Mouse (Mus musculus): ENCODE results near the gene Zfp467. TPM values are rescaled to one million over a fixed set of nuclear protein-coding genes. Genes with fewer than 3 reads are reported as not detected.

Gene Zfp467
- total RNA-seq, 2 experiments from 2014 or later: 20.2 to 25.8 TPM

DNA sequence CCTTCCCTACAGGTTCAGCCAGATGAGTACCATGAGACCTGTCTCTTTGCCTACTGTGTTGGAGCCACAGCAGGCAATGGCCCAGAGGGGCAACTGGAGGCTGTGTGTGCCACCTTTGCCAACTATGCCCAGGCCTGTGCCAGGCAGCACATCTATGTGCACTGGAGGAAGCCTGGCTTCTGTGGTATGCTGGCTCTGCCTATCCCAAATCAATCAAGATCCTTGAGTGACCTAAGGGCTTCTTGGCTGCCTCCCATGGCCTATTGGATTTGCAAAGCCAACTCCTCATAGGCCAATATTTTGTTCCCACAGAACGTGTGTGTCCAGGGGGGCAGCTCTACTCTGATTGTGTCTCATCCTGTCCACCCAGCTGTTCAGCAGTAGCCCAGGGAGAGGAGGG lies 6.5 kb upstream of the Zfp467 start:
- no peak for DNase-seq (ENCODE audit: low spot score in 2 of 2)
- TF ChIP-seq CTCF (conservative IDR thresholded peaks at IDR 0.05): no peak
- H3K27ac ChIP-seq: no peak overlapping the region
- H3K4me3 ChIP-seq: no peak overlapping the region

DNA sequence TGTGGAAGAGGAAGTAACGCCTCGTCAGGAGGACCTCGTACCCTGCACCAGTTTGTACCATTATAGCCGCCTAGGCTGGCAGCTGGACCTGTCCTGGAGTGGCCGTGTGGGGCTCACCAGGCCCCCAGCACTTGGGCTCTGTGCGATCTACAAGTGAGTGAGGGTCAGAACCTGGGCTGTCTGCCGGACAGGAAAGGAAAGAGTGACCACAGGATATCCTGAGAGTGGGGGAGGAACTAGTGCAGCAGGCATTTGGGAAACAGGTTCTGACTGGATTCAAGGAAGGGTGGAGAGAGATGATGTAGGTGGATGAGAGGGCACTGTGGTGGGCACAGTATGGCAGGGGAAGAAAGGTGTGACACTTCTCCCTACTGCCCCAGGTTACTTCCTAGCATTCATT lies 2.9 kb upstream of the Zfp467 start:
- no peak for TF ChIP-seq CTCF (conservative IDR thresholded peaks at IDR 0.05)
- H3K4me3 ChIP-seq: no peak overlapping the region
- no peak overlapping the region for H3K27ac ChIP-seq
- no peak for DNase-seq (ENCODE audit: low spot score in 2 of 2)

DNA sequence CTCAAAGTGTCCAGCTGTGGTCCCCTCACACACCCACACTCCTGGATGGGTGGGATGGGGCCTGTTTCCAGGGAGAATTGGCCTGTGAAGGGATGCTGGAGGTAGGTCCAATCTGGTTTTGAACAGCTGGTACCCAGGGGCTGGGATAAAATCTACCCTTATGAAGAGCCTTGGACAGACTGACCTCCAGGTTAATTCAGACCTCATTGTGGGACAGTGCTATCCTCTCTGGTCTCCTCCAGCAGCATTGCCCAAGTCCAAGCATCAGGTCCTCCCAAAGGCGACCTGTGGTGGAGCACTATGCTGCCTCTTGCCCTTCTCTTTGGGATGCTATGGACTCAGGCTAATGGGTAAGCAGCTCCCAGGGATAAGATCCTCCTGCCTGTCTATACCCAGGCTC lies 2.3 kb upstream of the Zfp467 start, which contains the start of gene Sspo:
Sspo (plus strand) TSS at position 301 of the 400 bp plus-strand sequence.
- DNase-seq (ENCODE audit: low spot score in 2 of 2): no peak
- Histone ChIP-seq H3K4me3 (no peak within 1 kb of the TSS), H3K27ac (no peak within 1 kb of the TSS)
- TF ChIP-seq CTCF (conservative IDR thresholded peaks at IDR 0.05): no peak

DNA sequence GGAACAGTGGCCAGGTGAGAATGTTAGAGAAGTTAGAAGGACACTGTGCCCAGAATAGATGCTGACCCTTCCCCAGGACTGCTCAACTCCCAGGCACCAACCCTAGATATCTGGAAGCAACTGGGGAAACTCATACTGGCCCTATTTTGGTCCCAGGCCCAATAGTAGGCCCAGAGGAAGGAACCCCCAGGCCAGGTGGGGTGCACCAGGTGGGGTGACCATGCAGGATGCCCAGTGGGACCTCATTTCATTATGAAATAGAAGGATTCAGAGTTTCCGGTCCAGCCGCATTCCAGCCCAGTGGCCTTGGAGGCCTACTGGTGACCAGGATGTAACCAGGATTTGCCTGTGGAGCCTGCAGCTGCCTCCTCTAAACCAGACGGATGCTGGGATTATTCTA lies 1.3 kb upstream of the Zfp467 start:
- Histone ChIP-seq H3K4me3 (no peak overlapping the region), H3K27ac (no peak overlapping the region)
- DNase-seq (ENCODE audit: low spot score in 2 of 2): no peak
- no peak for TF ChIP-seq CTCF (conservative IDR thresholded peaks at IDR 0.05)

DNA sequence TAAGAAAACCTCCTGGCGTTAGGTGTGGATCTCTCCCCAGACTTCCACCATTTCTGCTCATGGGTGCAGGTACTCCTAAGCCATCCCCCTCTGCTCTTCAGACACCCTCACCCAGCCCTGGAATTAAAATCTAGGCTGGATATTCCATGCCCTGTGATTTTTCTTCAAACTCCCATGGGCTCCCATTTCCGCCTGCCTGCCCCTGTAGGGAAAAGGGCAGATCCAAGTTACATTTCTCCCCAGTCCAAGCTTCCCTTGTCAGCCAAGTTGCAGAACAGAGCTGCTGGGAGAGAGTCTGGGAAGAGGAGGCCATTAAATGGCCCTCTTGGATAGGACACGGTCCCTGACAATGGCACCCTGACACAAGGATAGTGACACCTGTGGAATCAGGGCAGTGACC lies 631 bp upstream of the Zfp467 start:
- no peak for DNase-seq (ENCODE audit: low spot score in 2 of 2)
- peak overlapping the region; percentile 87 for H3K4me3 ChIP-seq
- peak overlapping the region; percentile 94; the same call in 1 of the 2 replicates for H3K27ac ChIP-seq
- no peak for TF ChIP-seq CTCF (conservative IDR thresholded peaks at IDR 0.05)

DNA sequence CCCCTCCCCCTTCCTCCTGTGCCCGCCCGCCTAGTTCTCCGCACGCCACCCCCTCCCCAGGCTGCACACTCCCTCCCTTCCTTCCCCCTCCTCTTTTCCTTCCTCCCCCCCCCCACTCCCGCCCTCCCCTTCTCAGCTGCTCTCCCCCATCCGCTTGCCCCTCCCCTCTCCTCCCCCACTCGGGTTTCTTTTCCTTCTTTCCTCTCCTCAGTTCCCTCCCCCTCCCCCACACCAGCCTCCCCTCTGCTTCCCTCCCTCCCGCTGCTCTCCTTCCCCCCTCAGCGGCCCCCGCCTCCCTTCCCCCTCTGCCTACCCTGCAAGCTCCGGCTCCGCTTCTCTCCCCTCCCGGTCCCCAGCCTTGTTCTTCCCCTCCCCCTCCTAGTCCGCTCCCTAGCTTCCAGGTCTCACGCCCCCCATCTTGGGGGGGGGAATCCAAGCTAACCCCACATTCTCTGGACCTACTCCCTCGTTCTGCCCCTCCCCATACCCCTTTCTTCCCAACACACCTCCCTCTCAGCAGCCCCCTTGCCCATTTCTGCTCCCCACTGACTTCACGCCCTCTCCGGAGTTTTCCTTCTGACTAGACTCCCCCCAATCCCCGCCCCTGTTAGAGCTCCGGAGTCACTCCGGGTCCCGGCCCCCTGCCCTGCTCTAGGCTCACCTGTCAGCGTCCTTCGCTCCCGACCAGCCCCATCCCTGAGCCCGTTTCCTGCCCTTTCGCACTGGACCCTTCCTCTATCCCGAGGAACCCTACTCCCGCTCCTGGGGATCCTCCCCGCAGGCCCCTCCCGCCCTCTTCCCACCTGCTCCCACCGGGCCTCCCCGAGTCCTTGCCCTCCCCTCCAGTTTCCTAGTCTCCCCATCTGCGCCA lies 1.1 kb downstream of the Zfp467 start:
- peak overlapping the region; percentile 94 for H3K27ac ChIP-seq
- no peak for TF ChIP-seq CTCF (conservative IDR thresholded peaks at IDR 0.05)
- peak overlapping the region; percentile 87 for H3K4me3 ChIP-seq
- peak; percentile 65 to 67 for DNase-seq (ENCODE audit: low spot score in 2 of 2)

DNA sequence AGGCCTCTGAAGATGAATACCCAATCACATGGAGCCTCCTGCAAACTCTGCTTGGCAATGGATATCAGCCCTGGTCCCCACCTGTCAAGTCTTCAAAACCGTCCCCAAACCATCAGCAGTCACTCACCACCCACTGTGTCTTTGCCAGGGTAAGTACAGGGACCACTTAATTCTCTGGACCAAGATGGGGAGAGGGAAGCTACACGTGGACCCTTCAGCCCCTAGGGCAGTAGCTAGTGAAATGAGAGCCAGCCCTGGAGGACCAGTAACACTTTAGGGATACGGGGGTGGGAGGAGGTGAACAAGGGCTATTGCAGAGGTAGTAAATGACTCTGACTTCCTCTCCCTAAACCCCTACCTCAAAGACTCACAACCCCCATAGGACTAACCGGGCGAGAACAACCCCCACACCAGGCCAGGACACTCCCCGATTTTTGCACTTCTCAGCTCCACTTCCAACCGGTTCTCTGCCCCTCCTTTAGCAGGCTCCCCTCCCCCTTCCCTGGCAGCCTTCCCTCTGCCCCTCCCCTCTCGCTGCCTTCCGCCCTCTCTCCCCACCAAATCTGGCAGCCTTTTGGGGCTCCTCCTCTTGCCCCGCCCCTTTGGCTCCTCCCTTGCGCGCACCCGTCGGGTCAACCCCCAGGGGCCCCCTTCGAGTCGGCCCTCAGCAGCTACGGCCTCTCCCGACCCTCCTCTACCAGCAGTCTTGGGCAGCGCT lies 1.9 kb downstream of the Zfp467 start:
- no peak for TF ChIP-seq CTCF (conservative IDR thresholded peaks at IDR 0.05)
- Histone ChIP-seq H3K27ac (peak overlapping the region; percentile 94), H3K4me3 (peak overlapping the region; percentile 87)
- DNase-seq (ENCODE audit: low spot score in 2 of 2): peak; percentile 86 to 91

DNA sequence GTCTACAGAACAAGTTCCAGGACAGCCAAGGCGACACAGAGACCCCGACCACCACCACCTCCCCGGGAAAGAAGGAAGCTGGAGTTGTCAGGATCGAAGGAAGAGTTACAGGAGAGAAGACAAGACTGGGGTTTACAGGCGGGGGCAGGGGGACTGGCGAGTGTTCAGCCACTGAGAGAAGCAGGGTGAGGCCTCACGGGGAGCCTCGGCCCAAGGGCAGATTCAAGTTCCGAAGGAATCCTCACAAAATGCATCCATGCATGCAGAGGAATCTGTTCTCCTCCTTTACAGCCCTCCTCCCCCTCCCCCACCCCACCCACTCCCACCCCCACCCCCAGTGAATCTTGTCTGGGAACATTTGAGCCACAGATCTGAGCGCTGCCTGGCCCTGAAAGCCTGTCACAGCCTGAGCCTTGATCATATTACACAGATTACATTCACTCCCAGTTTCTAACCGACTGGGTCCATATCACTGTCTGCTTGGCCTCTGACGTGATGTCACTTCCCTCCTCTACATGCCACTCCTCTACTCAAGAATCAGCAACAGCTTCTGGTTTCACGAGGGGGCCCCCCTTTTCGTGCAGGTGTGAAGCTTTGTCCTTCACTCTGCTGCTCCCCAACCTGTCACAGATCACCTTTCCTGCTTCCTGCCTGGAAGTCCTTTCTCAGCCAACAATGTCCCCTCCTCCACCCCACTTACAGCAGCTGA lies 5.2 kb downstream of the Zfp467 start:
- no peak for TF ChIP-seq CTCF (conservative IDR thresholded peaks at IDR 0.05)
- Histone ChIP-seq H3K27ac (no peak overlapping the region), H3K4me3 (no peak overlapping the region)
- DNase-seq (ENCODE audit: low spot score in 2 of 2): no peak

DNA sequence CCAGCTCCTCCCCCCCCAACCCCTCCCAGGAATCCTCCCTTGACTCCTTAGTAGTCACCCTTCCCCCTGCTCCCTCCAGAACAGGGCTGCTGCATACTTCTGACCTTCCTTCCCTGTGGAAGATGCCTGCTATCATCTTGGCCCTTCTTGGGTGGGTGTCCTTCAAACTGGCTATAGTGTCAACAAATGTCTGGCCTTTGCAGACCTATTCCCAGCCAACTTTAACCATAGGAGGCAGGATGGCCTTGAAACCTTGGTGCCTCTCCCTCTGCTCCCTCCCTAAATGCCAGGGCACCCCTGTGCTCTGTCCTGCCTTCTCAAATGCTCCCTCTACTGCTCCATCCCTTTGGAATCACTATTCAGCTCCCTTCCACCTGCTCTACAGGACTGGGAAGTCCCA lies 6.0 kb downstream of the Zfp467 start:
- H3K27ac ChIP-seq: no peak overlapping the region

DNA sequence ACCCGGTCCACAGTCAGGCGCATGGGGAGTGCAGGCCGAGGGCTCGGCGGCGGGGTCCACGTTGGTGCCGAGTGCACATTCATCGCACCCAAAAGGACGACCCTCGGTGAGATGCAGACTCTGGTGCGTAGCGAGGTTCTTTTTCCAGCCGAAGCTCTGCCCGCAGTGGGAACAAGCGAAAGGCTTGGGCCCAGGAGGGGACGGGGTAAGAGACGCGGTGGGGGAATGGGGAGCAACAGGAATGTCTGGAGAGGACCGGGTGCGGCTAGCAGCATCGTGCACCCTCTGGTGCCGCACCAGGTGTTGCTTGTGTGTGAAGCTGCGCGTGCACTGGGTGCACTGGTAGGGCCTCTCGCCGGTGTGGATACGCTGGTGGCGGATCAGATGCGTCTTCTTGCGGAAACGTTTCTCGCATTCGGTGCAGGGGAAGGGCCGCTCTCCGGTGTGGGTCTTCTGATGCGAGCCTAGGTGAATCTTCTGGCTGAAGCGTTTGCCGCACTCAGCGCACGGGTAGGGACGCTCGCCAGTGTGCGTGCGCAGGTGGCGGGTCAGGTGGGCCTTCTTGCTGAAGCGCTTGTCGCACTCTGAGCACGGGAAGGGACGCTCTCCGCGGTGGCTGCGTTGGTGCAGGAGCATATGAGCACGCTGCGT lies 7.0 kb downstream of the Zfp467 start:
- H3K4me3 ChIP-seq: no peak overlapping the region
- H3K27ac ChIP-seq: no peak overlapping the region
- no peak for TF ChIP-seq CTCF (conservative IDR thresholded peaks at IDR 0.05)
- no peak for DNase-seq (ENCODE audit: low spot score in 2 of 2)

More for the DNA sequence above, 6.0 kb downstream of the Zfp467 start:
- TF ChIP-seq CTCF (conservative IDR thresholded peaks at IDR 0.05): no peak
- DNase-seq (ENCODE audit: low spot score in 2 of 2): no peak
- H3K4me3 ChIP-seq: no peak overlapping the region

DNA sequence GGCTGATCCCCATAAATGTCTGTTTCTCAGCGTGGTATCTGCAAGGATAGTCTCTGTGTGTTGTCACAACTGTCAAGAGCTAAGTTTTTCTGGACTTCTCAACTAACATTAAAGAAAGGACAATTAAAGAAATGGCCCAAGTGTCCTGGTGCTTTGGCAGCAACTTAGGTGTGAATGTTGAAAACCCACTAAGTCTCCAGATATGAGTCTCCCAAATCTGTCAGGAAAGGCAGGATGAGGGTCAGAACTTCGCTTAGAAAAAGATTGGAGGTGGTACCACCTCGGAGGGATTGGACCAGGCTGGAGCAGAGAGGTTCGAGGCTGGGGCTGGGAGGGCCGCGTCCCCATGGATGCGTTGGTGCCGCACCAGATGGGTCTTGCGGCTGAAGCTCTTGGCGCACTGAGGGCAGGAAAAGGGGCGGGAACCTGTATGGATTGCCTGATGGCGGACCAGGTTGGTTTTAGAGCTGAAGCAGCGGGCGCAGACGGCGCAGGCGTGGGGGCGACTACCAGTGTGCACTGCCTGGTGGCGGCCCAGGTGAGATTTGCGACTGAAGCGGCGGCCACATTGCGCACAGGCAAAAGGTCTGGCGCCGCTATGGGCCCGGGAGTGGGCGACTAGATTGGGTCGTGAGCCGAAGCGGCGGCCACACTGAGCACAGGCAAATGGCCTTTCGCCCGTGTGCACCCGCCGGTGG lies 7.8 kb downstream of the Zfp467 start:
- H3K27ac ChIP-seq: no peak overlapping the region
- TF ChIP-seq CTCF (conservative IDR thresholded peaks at IDR 0.05): no peak
- DNase-seq (ENCODE audit: low spot score in 2 of 2): no peak
- no peak overlapping the region for H3K4me3 ChIP-seq
